In the genomic region with DNA sequence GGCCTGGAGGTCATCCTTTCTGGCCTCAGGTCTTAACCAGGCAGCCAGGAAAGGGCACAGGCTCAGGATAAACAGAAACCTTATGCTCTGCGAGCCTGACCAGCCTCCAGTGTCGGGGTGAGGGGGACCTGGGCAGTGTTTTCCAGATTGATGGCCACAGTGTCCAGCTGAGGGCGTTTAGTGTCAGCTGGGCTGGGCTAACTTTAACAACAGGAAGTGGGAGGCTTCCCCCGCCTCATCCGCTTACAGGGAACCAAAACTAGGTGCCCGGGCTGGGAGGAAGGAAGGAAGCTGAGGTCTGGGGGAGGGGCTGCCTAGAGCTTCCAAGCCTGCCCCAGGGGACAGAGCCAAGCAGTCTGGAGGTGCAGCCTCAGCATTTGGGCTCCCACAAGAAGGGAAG, we compare ENCODE assay signal across 8 mouse cellular contexts. TPM values are rescaled to one million over a fixed set of nuclear protein-coding genes. Genes with fewer than 3 reads are reported as not detected.
DNase-seq lines count a peak whose midpoint lies in the region; ATAC-seq and TF ChIP-seq lines count a peak whose summit lies in the region.

No protein-coding gene starts in this region.

- H3K4me1 ChIP-seq in olfactory bulb, adult 2 months (ENCODE audit: control insufficient read depth, insufficient read depth, low read length) = peaks cover 44% of the 10 kb centered on the region

- 26% methylated on average over 6 of the region's 6 CpGs for WGBS in olfactory bulb, adult 2 months

- H3K4me3 ChIP-seq in olfactory bulb, adult 2 months (ENCODE audit: insufficient read depth, low read depth, low read length) = peak overlapping the region; percentile 94

- TF ChIP-seq POLR2A in olfactory bulb, adult 2 months (IDR thresholded peaks at IDR 0.05; ENCODE audit: insufficient read depth, low read depth, low read length) = no peak

- peak; percentile 34 to 43 for ATAC-seq in hematopoietic stem cell, adult 5-6 weeks (replicated peaks in 1 of 2; ENCODE audit: insufficient read depth in 1 of 2, low FRiP score in 2 of 2, low TSS enrichment in 1 of 2, low read depth in 1 of 2, poor library complexity in 2 of 2, severe bottlenecking in 2 of 2)

- TF ChIP-seq CTCF in olfactory bulb, adult 2 months (IDR thresholded peaks at IDR 0.05; ENCODE audit: insufficient read depth, low read depth, low read length) = no peak

- peak; percentile 77 for DNase-seq in 416B (ENCODE audit: low read depth)
- DNase-seq in adrenal gland, adult (ENCODE audit: inconsistent age in 2 of 2, low spot score in 1 of 2) = peak; percentile 84 to 89
- DNase-seq in frontal cortex, postnatal 10 days (ENCODE audit: low spot score in 2 of 2) = peak; percentile 71 to 72
- peak; percentile 45 to 72 for DNase-seq in layer of hippocampus, adult 8-10 months (ENCODE audit: low spot score in 2 of 2)
- DNase-seq in lung, postnatal 10 days = peak; percentile 94
- DNase-seq in thymus, postnatal 25 days = peak; percentile 86

- H3K27ac ChIP-seq in olfactory bulb, adult 2 months (ENCODE audit: insufficient read depth, low read depth, low read length) = peak overlapping the region; percentile 52

RNA-seq across cellular contexts. Expression of gene Dusp7, which starts 3.3 kb away (rescaled TPM):
- total RNA-seq in hematopoietic stem cell, adult 5-6 weeks (2017) = 4.9 and 13.1 TPM in 2 replicates
- total RNA-seq in layer of hippocampus, adult 8-10 months (2022) = 10 to 100 TPM; 78.0 to 84.8 (median 80.5) TPM
- polyA plus RNA-seq in olfactory bulb, adult 2 months (2012; ENCODE audit: insufficient read depth, insufficient read length, low replicate concordance, missing spikeins) = not detected in 2 replicates

RNA-seq across cellular contexts. Expression of gene Rpl29, which starts 57.5 kb away (rescaled TPM):
- total RNA-seq in hematopoietic stem cell, adult 5-6 weeks (2017) = 1,352 and 1,409 TPM in 2 replicates
- 100 to 1,000 TPM; 250 to 295 (median 266) TPM for total RNA-seq in layer of hippocampus, adult 8-10 months (2022)
- polyA plus RNA-seq in olfactory bulb, adult 2 months (2012; ENCODE audit: insufficient read depth, insufficient read length, low replicate concordance, missing spikeins) = not detected in 2 replicates

Comparison
In these comparisons a context has a peak if more than half of its experiments do, and no peak if none do; other contexts are left out.
1. Peak in every context shown above with its lines: DNase-seq, ATAC-seq, H3K4me3 ChIP-seq and H3K27ac ChIP-seq.